Mouse (Mus musculus) thymus, postnatal 4 days (tissue): ENCODE results near the gene 1700125H20Rik.

Experiments used
- DNase-seq: peaks from one replicate; pipeline ENCODE4 v3.0.0; 2021

The 1700125H20Rik gene

DNA sequence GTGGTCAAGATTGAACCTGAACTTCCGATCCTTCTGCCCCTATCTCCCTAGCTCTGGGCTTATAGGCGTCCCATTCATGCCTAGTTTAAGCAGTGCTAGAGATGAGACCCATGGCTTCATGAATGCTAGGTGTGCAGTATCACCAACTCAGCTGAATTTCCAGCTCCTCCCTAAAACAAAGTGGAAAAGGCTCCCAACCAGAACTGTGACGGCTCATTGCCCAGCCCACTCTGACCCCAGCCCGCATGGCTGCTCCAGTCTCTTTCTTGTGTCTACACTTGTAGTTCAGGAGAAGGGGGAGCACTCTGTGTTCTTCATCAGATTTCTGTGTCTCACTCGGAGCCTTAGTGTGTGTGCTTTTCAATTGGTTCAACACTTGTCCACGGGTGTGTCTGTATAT lies 14.6 kb downstream of the 1700125H20Rik start:
- no peak for DNase-seq

DNA sequence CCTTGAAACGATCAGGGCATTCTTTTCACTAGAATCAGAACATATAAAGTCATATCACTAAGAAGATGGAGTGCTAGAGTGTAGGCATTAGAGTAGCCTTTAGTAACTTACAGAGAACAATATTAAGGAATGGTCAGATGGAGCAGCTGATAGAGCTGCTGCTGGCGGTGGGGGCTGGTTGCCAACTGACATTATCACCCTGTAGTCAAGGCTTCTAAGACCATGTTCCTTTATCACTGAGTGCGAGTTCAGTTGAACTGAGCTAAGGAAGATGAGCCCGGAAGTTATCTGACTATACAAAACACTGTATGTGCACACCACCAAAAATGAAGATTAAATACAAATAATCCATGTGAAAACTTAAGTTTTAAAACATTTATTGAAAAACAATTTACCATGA lies 18.9 kb downstream of the 1700125H20Rik start:
- no peak for DNase-seq

DNA sequence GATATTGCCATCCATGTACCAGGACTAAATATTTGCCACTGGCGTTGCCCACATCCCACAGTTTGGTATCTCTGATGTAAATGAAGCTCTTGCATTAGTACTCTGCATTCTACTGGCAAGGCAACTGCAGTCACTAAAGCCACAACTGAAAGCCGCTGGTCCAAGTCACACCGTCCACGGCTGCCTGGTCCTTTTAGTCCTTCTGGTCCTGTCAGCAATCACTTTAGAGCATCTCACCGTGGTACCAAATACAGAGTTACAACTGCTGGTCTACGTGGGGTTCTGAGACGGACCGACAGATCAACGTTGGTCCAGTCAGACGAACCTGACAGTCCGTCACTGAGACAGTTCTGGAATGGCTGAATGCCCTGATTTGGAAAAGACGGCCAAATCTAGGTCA lies 20.5 kb downstream of the 1700125H20Rik start:
- no peak for DNase-seq

DNA sequence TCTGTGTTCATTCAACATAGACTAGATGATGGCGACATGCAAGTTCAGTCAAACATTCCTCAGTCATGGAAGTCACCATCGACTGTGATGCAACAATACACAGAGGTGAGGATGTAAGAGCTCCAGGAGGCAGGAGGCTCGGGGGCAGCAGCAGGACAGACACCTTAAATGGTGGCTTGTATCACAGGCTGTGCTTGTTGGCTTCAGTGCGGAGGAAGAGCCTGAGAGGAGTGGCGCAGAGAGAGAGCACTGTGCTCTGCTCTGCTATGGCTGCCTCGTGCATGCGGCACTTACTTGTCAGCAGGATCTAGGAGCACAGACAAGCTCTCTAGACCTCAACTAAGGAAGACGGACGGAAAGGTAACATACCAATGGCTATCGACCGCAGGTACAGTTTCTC lies 24.0 kb downstream of the 1700125H20Rik start:
- no peak for DNase-seq

DNA sequence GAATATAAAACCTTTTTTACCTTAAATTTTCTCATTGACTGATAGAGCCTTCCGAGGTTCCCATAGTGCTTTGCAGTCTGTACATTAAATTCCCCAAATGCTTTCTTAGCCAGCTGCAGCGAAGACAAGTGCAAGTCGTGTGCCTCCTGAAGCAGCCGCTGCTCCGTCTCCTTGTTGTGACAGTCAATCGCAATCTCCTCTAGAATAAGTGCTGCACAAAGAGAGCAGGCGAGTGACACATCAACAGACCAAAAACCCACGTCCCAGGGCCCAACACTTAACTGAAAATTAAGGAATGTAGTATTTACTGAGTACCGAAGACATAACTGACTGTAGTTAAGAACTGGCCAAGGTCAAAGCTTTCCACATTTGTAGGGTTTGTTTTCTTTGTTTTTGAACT lies 25.8 kb downstream of the 1700125H20Rik start:
- no peak for DNase-seq

DNA sequence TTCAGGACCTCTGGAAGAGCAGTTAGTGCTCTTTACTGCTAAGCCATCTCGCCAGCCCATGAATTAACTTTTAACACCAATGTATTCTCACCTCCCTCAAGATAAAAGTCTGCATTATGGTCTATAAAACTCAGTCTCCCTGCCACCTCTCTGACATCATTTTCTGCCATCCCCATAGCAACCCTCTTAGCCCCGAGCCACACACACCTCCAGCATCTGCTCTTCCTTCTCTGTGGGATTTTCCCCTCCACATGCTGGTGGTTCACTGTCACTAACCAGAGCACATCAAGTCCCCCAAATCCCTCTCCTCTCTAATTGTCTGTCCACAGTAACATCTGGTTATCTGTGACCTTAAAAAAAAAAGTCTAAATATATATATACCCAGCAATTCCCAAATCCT lies 28.7 kb downstream of the 1700125H20Rik start:
- DNase-seq, result no peak

DNA sequence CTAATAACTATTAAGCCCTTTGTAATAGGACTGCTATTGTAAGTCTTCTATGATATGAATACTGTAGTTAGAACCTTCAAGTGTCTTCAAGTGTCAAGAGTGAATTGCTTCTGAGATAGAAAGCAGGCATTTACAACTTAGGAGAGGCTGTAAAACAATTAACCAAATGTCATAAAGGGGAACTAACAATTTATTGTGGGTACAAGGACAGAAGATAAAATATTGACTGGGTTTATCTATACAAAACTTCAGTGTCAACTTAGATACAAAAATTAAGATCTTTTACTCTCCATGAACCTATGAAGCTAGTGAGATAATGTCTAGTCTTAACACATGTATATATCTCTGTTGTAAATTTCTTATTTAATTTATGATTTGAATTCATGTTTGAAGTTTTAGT lies 36.0 kb downstream of the 1700125H20Rik start:
- no peak for DNase-seq

DNA sequence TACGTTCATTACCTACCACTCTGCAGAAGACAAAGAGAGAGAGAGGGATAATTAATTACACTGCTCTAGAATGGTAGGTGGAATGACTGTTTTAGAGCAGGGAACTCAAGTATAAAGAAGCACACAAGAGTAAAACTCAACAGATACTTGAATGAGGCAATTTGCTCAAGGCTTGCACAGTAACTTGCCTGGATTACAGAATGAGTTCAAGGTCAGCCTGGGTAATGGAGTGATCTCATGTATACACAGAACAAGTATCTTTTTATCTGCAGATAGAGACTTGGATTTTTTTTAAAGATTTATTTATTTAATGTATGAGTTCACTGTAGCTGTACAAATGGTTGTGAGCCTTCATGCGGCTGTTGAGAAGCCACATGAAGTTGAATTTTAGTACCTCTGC lies 40.9 kb downstream of the 1700125H20Rik start:
- DNase-seq, result no peak

DNA sequence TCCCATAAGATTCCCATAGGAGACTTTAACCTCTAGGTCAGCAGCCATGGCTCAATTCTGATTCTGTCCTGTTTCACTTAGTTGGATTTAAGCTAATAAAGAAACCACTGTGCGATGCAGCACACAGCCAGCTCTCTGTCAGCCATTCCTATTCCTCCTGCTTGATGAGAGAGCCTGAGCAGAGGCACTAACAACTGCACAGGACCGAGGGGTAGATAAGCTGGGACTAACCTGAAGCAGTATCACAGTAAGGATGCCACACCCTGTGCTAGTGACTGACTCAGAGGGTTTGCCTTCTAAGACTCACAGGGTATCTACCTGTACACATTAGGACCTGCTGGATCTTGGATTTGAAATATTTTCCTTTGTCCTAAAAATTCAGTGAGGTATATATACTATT lies 43.0 kb downstream of the 1700125H20Rik start:
- DNase-seq, result no peak

DNA sequence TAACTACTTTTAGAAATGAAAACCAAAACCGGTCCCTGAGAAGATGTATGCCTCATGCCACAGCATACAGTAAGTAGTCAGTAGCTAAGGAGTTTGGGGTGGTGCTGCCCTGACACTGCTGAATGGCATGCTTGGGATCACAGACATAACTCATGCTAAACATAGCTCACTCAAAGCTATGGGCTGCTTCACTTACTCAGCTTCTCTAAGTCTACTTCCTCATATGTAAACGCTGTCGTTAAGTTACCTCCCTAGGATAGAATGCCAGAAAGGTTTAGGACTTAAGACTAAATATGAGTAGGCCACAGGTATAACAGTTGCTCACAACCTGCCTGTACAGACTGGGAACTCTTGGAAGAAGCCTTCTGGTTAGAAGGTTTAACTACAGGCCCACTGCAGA lies 44.5 kb downstream of the 1700125H20Rik start:
- no peak for DNase-seq

DNA sequence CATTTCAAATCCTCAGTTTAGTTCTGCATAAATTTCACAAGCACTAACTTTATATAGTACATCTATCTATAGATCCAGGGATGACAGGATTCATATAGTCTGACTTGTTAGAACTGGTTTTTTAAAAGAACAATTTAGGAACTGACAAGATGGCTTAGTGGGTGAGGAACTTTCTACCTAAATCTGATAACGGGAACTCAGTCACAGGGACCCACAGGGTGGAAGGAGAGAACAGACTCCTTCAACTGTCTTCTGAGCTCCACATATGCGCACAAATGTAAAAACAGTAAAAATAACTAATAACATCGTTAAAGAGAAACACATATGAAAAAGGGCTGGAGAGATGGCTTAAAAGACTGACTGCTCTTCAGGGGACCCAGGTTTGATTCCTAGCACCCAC lies 48.8 kb downstream of the 1700125H20Rik start:
- DNase-seq, result no peak

DNA sequence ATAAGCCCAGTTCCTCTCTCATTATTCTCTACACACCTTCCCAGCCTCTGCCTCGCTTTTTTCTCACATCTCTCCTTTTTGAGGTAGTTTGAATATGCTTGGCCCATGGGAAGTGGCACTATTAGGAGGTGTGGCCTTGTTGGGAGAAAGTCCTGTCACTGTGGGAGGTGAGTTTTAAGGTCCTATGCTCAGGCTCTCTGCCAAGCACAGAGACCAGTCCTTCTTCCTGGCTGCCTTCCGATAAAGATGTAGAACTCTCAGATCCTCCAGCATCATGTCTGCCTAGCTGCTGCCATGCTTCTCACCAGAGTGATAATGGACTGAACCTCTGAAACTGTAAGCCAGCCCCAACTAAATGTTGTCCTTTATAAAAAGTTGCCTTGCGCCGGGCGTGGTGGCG lies 52.4 kb downstream of the 1700125H20Rik start:
- DNase-seq, result no peak

DNA sequence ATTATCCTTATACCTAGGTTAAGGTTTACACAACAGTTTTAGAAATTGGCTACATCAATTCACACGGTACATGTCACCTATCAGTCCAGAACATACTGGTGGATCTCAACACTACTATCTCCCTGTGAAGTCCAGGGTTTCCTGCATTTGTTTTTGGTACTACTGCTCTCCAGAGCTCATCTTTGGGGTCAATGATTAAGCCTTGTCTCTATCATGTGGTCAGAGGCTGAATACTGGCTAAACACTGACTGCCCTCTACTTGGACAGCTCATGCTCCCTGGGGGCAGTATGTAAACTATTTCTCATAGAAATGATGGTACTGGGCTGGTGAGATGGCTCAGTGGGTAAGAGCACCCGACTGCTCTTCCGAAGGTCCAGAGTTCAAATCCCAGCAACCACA lies 53.0 kb downstream of the 1700125H20Rik start:
- DNase-seq, result no peak
